Mouse (Mus musculus): Measurements from ENCODE around the gene Fthl17e. TPM values are rescaled to one million over a fixed set of nuclear protein-coding genes. Genes with fewer than 3 reads are reported as not detected.
"Not testable (repeated sequence)": the region's sequence is repeated elsewhere in the genome, so short reads cannot be mapped to it uniquely, and the experiment has no call there.

Fthl17e gene
- polyA plus RNA-seq (2015; fragmentation: Nextera tagmentation; extraction: Ambion mirVana) = not detected in 2 replicates

- not testable (repeated sequence) for H3K4me3 ChIP-seq (ENCODE audit: low read length); H3K27me3 ChIP-seq (replicated peaks; ENCODE audit: control insufficient read depth, insufficient read depth, low read length); H3K9me3 ChIP-seq (ENCODE audit: control insufficient read depth, low read length); H3K36me3 ChIP-seq (ENCODE audit: control insufficient read depth, insufficient read depth, low read length); ATAC-seq; H3K4me2 ChIP-seq (ENCODE audit: low read depth, low read length); H3K27ac ChIP-seq (ENCODE audit: low read length); H3K9ac ChIP-seq (ENCODE audit: low read depth, low read length); H3K4me1 ChIP-seq (ENCODE audit: control insufficient read depth, insufficient read depth, low read length)
- 91% methylated on average over 1 of the region's 10 CpGs for WGBS
Observed at GRCm38 (mm10) chrX:9033193-9033592, at the start of gene Fthl17e. TSS of gene Fthl17e (plus strand) at chrX:9033493.

GRCm38 (mm10) chrX:8986655-8987054, 46.6 kb upstream of the Fthl17e start, which contains the start of gene Fthl17d:
TSS of gene Fthl17d (minus strand) at chrX:8986755.
- not testable (repeated sequence) for H3K4me3 ChIP-seq (ENCODE audit: low read length); H3K9ac ChIP-seq (ENCODE audit: low read depth, low read length); H3K36me3 ChIP-seq (ENCODE audit: control insufficient read depth, insufficient read depth, low read length); H3K4me2 ChIP-seq (ENCODE audit: low read depth, low read length); H3K4me1 ChIP-seq (ENCODE audit: control insufficient read depth, insufficient read depth, low read length); H3K9me3 ChIP-seq (ENCODE audit: control insufficient read depth, low read length); H3K27ac ChIP-seq (ENCODE audit: low read length); ATAC-seq; H3K27me3 ChIP-seq (replicated peaks; ENCODE audit: control insufficient read depth, insufficient read depth, low read length)
- no CpG with 5 or more reads among the region's 9 CpGs for WGBS

GRCm38 (mm10) chrX:9016079-9016478, 17.2 kb upstream of the Fthl17e start:
- Histone ChIP-seq H3K9me3 (ENCODE audit: control insufficient read depth, low read length) (no peaks in the 10 kb centered on the region), H3K4me1 (ENCODE audit: control insufficient read depth, insufficient read depth, low read length) (no peaks in the 10 kb centered on the region), H3K27me3 (replicated peaks; ENCODE audit: control insufficient read depth, insufficient read depth, low read length) (no peaks in the 10 kb centered on the region), H3K4me2 (ENCODE audit: low read depth, low read length) (no peak overlapping the region), H3K9ac (ENCODE audit: low read depth, low read length) (no peak overlapping the region), H3K36me3 (ENCODE audit: control insufficient read depth, insufficient read depth, low read length) (no peaks in the 10 kb centered on the region), H3K4me3 (ENCODE audit: low read length) (no peak overlapping the region), H3K27ac (ENCODE audit: low read length) (no peak overlapping the region)
- 67% methylated on average over 1 of the region's 1 CpGs for WGBS
- ATAC-seq = no peak

- H3K4me3 ChIP-seq (ENCODE audit: low read length) = no peak overlapping the region
- WGBS = 49% methylated on average over 10 of the region's 10 CpGs
Observed at GRCm38 (mm10) chrX:9019481-9019880, 13.8 kb upstream of the Fthl17e start.

GRCm38 (mm10) chrX:9041611-9042010, 8.3 kb downstream of the Fthl17e start:
- not testable (repeated sequence) for H3K4me1 ChIP-seq (ENCODE audit: control insufficient read depth, insufficient read depth, low read length); H3K4me3 ChIP-seq (ENCODE audit: low read length); H3K27me3 ChIP-seq (replicated peaks; ENCODE audit: control insufficient read depth, insufficient read depth, low read length); H3K36me3 ChIP-seq (ENCODE audit: control insufficient read depth, insufficient read depth, low read length); ATAC-seq; H3K4me2 ChIP-seq (ENCODE audit: low read depth, low read length); H3K9ac ChIP-seq (ENCODE audit: low read depth, low read length); H3K9me3 ChIP-seq (ENCODE audit: control insufficient read depth, low read length); H3K27ac ChIP-seq (ENCODE audit: low read length)
- WGBS = 40% methylated on average over 3 of the region's 4 CpGs

More at GRCm38 (mm10) chrX:9019481-9019880, 13.8 kb upstream of the Fthl17e start:
- H3K27me3 ChIP-seq (replicated peaks; ENCODE audit: control insufficient read depth, insufficient read depth, low read length) = no peaks in the 10 kb centered on the region
- H3K4me1 ChIP-seq (ENCODE audit: control insufficient read depth, insufficient read depth, low read length) = no peaks in the 10 kb centered on the region
- H3K9ac ChIP-seq (ENCODE audit: low read depth, low read length) = no peak overlapping the region
- ATAC-seq = no peak
- no peak overlapping the region for H3K27ac ChIP-seq (ENCODE audit: low read length)
- H3K4me2 ChIP-seq (ENCODE audit: low read depth, low read length) = no peak overlapping the region
- no peaks in the 10 kb centered on the region for H3K9me3 ChIP-seq (ENCODE audit: control insufficient read depth, low read length)
- no peaks in the 10 kb centered on the region for H3K36me3 ChIP-seq (ENCODE audit: control insufficient read depth, insufficient read depth, low read length)

- not testable (repeated sequence) for H3K4me2 ChIP-seq (ENCODE audit: low read depth, low read length); H3K27me3 ChIP-seq (replicated peaks; ENCODE audit: control insufficient read depth, insufficient read depth, low read length); ATAC-seq; H3K9ac ChIP-seq (ENCODE audit: low read depth, low read length); H3K27ac ChIP-seq (ENCODE audit: low read length); H3K9me3 ChIP-seq (ENCODE audit: control insufficient read depth, low read length); H3K36me3 ChIP-seq (ENCODE audit: control insufficient read depth, insufficient read depth, low read length); H3K4me1 ChIP-seq (ENCODE audit: control insufficient read depth, insufficient read depth, low read length); H3K4me3 ChIP-seq (ENCODE audit: low read length)
- 20% methylated on average over 6 of the region's 9 CpGs for WGBS
Observed at GRCm38 (mm10) chrX:9060952-9061351, 27.7 kb downstream of the Fthl17e start.

- H3K4me2 ChIP-seq (ENCODE audit: low read depth, low read length) = no peak overlapping the region
- H3K27me3 ChIP-seq (replicated peaks; ENCODE audit: control insufficient read depth, insufficient read depth, low read length) = no peaks in the 10 kb centered on the region
- no peak overlapping the region for H3K9ac ChIP-seq (ENCODE audit: low read depth, low read length)
- H3K4me1 ChIP-seq (ENCODE audit: control insufficient read depth, insufficient read depth, low read length) = no peaks in the 10 kb centered on the region
- H3K27ac ChIP-seq (ENCODE audit: low read length) = no peak overlapping the region
- H3K4me3 ChIP-seq (ENCODE audit: low read length) = no peak overlapping the region
- no peak for ATAC-seq
- H3K9me3 ChIP-seq (ENCODE audit: control insufficient read depth, low read length) = no peaks in the 10 kb centered on the region
- WGBS = 89% methylated on average over 4 of the region's 4 CpGs
- H3K36me3 ChIP-seq (ENCODE audit: control insufficient read depth, insufficient read depth, low read length) = no peaks in the 10 kb centered on the region
Observed at GRCm38 (mm10) chrX:9062101-9062500, 28.8 kb downstream of the Fthl17e start.

- not testable (repeated sequence) for H3K9ac ChIP-seq (ENCODE audit: low read depth, low read length); H3K4me2 ChIP-seq (ENCODE audit: low read depth, low read length); H3K27me3 ChIP-seq (replicated peaks; ENCODE audit: control insufficient read depth, insufficient read depth, low read length); ATAC-seq; H3K36me3 ChIP-seq (ENCODE audit: control insufficient read depth, insufficient read depth, low read length); H3K9me3 ChIP-seq (ENCODE audit: control insufficient read depth, low read length); H3K4me1 ChIP-seq (ENCODE audit: control insufficient read depth, insufficient read depth, low read length); H3K4me3 ChIP-seq (ENCODE audit: low read length); H3K27ac ChIP-seq (ENCODE audit: low read length)
- 92% methylated on average over 11 of the region's 11 CpGs for WGBS
Observed at GRCm38 (mm10) chrX:9062715-9063114, 29.4 kb downstream of the Fthl17e start, which contains the start of gene Fthl17f. TSS of gene Fthl17f (plus strand) at chrX:9063015.

- WGBS = 12% methylated on average over 7 of the region's 10 CpGs
- H3K9ac ChIP-seq (ENCODE audit: low read depth, low read length); H3K36me3 ChIP-seq (ENCODE audit: control insufficient read depth, insufficient read depth, low read length); H3K9me3 ChIP-seq (ENCODE audit: control insufficient read depth, low read length); H3K27ac ChIP-seq (ENCODE audit: low read length); H3K27me3 ChIP-seq (replicated peaks; ENCODE audit: control insufficient read depth, insufficient read depth, low read length); H3K4me3 ChIP-seq (ENCODE audit: low read length); H3K4me1 ChIP-seq (ENCODE audit: control insufficient read depth, insufficient read depth, low read length); ATAC-seq; H3K4me2 ChIP-seq (ENCODE audit: low read depth, low read length): not testable (repeated sequence)
Observed at GRCm38 (mm10) chrX:9077699-9078098, 44.4 kb downstream of the Fthl17e start.
